Mouse (Mus musculus) heart, embryonic 11.5 days (tissue): Measurements from ENCODE around the gene Dip2b. TPM values are rescaled to one million over a fixed set of nuclear protein-coding genes. Genes with fewer than 3 reads are reported as not detected.

Experiments used
- ATAC-seq: fragments of 200-750 bp; cut with Nextera tagmentation; replicated peaks from 2 replicates; pipeline ENCODE4 v1.8.0; 2017; ENCODE audit warnings: moderate library complexity; ENCODE audit not compliant: insufficient number of reproducible peaks, low FRiP score, low TSS enrichment
- H3K27ac ChIP-seq: fragments of 300-500 bp; sonication (generic); 2 replicates; pipeline ENCODE4 v1.5.1; 2014; ENCODE audit warnings: mild to moderate bottlenecking, low read depth, low read length
- H3K27me3 ChIP-seq: fragments of 300-500 bp; sonication (generic); 2 replicates; pipeline ENCODE4 v1.6.1; 2014; ENCODE audit warnings: mild to moderate bottlenecking, low read length, mixed read lengths; ENCODE audit not compliant: control insufficient read depth, insufficient read depth
- H3K36me3 ChIP-seq: fragments of 300-500 bp; sonication (generic); 2 replicates; pipeline ENCODE4 v1.6.1; 2014; ENCODE audit warnings: mild to moderate bottlenecking, low read length, moderate library complexity, mixed read lengths; ENCODE audit not compliant: control insufficient read depth, insufficient read depth
- H3K4me1 ChIP-seq: fragments of 300-500 bp; sonication (generic); 2 replicates; pipeline ENCODE4 v1.6.1; 2014; ENCODE audit warnings: low read length; ENCODE audit not compliant: control insufficient read depth, insufficient read depth
- H3K4me2 ChIP-seq: fragments of 300-500 bp; sonication (generic); 2 replicates; pipeline ENCODE4 v1.6.1; 2014; ENCODE audit warnings: mild to moderate bottlenecking, moderate library complexity
- H3K4me3 ChIP-seq: fragments of 300-500 bp; sonication (generic); 2 replicates; pipeline ENCODE4 v1.5.1; 2014; ENCODE audit warnings: low read depth, low read length
- H3K9ac ChIP-seq: fragments of 300-500 bp; sonication (generic); 2 replicates; pipeline ENCODE4 v1.6.1; 2014; ENCODE audit warnings: mild to moderate bottlenecking, low read depth, low read length, moderate library complexity
- H3K9me3 ChIP-seq: fragments of 300-500 bp; sonication (generic); replicated peaks from 2 replicates; pipeline ENCODE4 v1.6.1; 2016; ENCODE audit warnings: low read length; ENCODE audit not compliant: control insufficient read depth
- WGBS: fragments of 180-500 bp; shearing (Covaris S2); extraction: QIAGEN DNeasy Blood & Tissue Kit; methylation state at CpG from one replicate; pipeline ENCODE4 v1.1.7; 2014; ENCODE audit not compliant: insufficient replicate concordance; 5-methylcytosine and 5-hydroxymethylcytosine counted together
- polyA plus RNA-seq: library from polyadenylated mRNA; unstranded; fragments of >200 nt; fragmentation: Nextera tagmentation; extraction: Ambion mirVana; gene quantifications from 2 replicates; pipeline ENCODE4 v1.2.1, GENCODE M21; 2014

Gene Dip2b
- polyA plus RNA-seq, 1 experiment from 2014 or later, result 16.6 TPM

GRCm38 (mm10) chr15:100140428-100140827 lies 102.0 kb downstream of the Dip2b start:
- no peak for ATAC-seq
- no peaks in the 10 kb centered on the region for H3K9me3 ChIP-seq
- 77% methylated on average over 4 of the region's 4 CpGs for WGBS

DNA sequence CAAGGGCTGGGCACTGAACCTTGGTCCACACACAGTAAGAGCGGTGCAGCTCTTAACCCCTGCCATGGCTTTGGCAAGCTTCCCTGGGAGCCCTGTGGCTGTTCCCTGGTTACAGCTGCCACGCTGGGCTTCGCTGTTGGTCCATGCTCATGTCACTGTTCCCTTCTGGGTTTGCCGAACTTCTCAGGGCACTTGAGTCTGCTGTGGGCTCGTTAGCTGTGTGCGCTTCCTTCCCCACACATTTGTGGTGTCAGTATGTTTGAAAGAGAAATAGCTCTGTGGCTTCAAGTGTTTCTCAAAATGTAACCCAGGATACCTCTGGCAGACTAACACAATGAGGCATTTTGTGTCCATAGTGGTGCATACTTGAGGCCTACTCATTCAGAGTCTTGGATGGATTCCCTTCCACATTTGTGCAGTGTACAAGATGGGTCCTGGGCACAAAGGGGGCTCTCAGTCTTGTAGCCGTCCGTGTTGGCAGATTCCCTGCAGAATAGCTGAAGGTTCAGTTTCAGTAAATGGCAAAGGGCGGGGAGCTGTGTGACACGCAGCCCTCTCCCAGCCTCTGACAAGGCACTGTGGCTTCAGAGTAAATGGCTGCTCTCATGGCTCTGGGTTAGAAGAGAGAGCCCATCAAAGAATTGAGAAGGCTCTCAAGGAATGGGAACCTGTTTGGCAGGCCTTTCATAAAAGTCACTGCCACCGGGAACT lies 104.8 kb downstream of the Dip2b start:
- ATAC-seq, result no peak
- no peak overlapping the region for H3K4me2 ChIP-seq
- H3K4me1 ChIP-seq, result peaks cover 9% of the 10 kb centered on the region
- H3K9ac ChIP-seq, result no peak overlapping the region
- WGBS, result 87% methylated on average over 11 of the region's 11 CpGs
- no peaks in the 10 kb centered on the region for H3K9me3 ChIP-seq
- H3K27ac ChIP-seq, result no peak overlapping the region
- no peaks in the 10 kb centered on the region for H3K27me3 ChIP-seq
- peaks cover 2% of the 10 kb centered on the region; the same call in 1 of the 2 replicates for H3K36me3 ChIP-seq
- no peak overlapping the region for H3K4me3 ChIP-seq

More at GRCm38 (mm10) chr15:100140428-100140827, 102.0 kb downstream of the Dip2b start:
- no peak overlapping the region for H3K27ac ChIP-seq
- no peak overlapping the region for H3K4me3 ChIP-seq
- peaks cover 2% of the 10 kb centered on the region; the same call in 1 of the 2 replicates for H3K36me3 ChIP-seq
- peaks cover 2% of the 10 kb centered on the region for H3K4me1 ChIP-seq
- H3K9ac ChIP-seq, result no peak overlapping the region
- H3K27me3 ChIP-seq, result no peaks in the 10 kb centered on the region
- no peak overlapping the region for H3K4me2 ChIP-seq

- Histone ChIP-seq H3K27me3 (no peaks in the 10 kb centered on the region), H3K4me2 (no peak overlapping the region), H3K4me1 (peaks cover 9% of the 10 kb centered on the region), H3K9me3 (no peaks in the 10 kb centered on the region), H3K27ac (peak overlapping the region; percentile 1; the same call in 1 of the 2 replicates), H3K9ac (no peak overlapping the region), H3K4me3 (no peak overlapping the region), H3K36me3 (peaks cover 2% of the 10 kb centered on the region; the same call in 1 of the 2 replicates)
- ATAC-seq, result no peak
- WGBS, result 72% methylated on average over 15 of the region's 15 CpGs
These were observed 106.7 kb downstream of the Dip2b start for GRCm38 (mm10) chr15:100144854-100145824.

- peaks cover 2% of the 10 kb centered on the region; the same call in 1 of the 2 replicates for H3K36me3 ChIP-seq
- peak overlapping the region; percentile 1; the same call in 1 of the 2 replicates for H3K27ac ChIP-seq
- no peak overlapping the region for H3K9ac ChIP-seq
- no peak for ATAC-seq
- H3K27me3 ChIP-seq, result no peaks in the 10 kb centered on the region
- no peak overlapping the region for H3K4me2 ChIP-seq
- WGBS, result 46% methylated on average over 3 of the region's 3 CpGs
- H3K9me3 ChIP-seq, result no peaks in the 10 kb centered on the region
- peaks cover 11% of the 10 kb centered on the region for H3K4me1 ChIP-seq
- no peak overlapping the region for H3K4me3 ChIP-seq
These were observed 107.5 kb downstream of the Dip2b start for GRCm38 (mm10) chr15:100145917-100146316.

DNA sequence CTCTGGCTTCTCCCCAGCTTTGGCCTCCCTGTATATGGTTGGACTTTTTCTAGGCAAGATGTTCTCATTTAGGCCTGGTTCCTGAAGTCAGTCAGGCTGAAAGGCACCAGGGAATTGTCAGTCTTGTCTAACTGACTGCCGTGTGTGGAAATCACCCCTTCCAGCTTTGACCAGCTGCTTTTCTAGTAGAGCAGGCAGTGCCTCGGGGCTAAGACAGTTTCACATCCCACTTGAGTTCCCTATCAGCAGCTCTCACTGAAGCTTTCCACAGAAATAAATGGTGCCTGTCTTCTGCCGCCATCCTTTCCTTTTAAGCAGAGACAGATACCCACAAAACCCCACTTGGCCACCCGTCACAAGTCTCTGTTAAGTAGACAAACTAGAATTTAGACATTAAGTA lies 112.1 kb downstream of the Dip2b start:
- H3K27me3 ChIP-seq, result no peaks in the 10 kb centered on the region

DNA sequence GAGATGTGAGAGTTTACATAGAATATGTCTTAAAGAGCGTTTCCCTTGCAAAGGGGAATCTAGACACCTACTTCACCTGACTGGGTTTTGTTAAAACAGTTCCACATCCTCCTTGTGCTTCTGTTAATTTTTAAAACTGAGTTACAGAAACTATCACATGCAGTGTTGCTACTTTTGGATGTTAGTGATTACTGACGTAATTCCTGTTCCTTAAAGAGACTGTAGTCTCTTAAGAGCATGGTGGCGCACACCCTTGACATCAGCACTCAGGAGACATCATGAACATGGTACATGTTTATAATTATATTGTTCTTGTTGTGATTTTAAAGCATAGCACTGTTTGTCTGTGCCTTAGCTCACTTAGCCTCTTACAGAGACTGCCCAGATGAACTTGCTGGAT lies 113.9 kb downstream of the Dip2b start:
- Histone ChIP-seq H3K4me2 (no peak overlapping the region), H3K4me3 (no peak overlapping the region), H3K27ac (no peak overlapping the region), H3K9me3 (no peaks in the 10 kb centered on the region), H3K4me1 (peaks cover 3% of the 10 kb centered on the region; the same call in 1 of the 2 replicates), H3K27me3 (no peaks in the 10 kb centered on the region), H3K9ac (no peak overlapping the region), H3K36me3 (peaks cover 14% of the 10 kb centered on the region)
- no peak for ATAC-seq
- 88% methylated on average over 3 of the region's 3 CpGs for WGBS

More for the DNA sequence above, 112.1 kb downstream of the Dip2b start:
- Histone ChIP-seq H3K9me3 (no peaks in the 10 kb centered on the region), H3K4me3 (no peak overlapping the region), H3K9ac (no peak overlapping the region), H3K4me1 (peaks cover 7% of the 10 kb centered on the region), H3K4me2 (no peak overlapping the region), H3K36me3 (peaks cover 14% of the 10 kb centered on the region), H3K27ac (no peak overlapping the region)
- WGBS, result 49% methylated on average over 4 of the region's 4 CpGs
- no peak for ATAC-seq

GRCm38 (mm10) chr15:100153024-100153423 lies 114.6 kb downstream of the Dip2b start:
- Histone ChIP-seq H3K9me3 (no peaks in the 10 kb centered on the region), H3K27me3 (no peaks in the 10 kb centered on the region), H3K9ac (no peak overlapping the region), H3K4me3 (no peak overlapping the region), H3K27ac (no peak overlapping the region), H3K4me1 (peaks cover 3% of the 10 kb centered on the region; the same call in 1 of the 2 replicates), H3K4me2 (no peak overlapping the region), H3K36me3 (peaks cover 14% of the 10 kb centered on the region)
- WGBS, result 70% methylated on average over 3 of the region's 3 CpGs
- no peak for ATAC-seq

- no peak overlapping the region for H3K4me2 ChIP-seq
- no peaks in the 10 kb centered on the region for H3K9me3 ChIP-seq
- H3K36me3 ChIP-seq, result peaks cover 18% of the 10 kb centered on the region
- H3K9ac ChIP-seq, result no peak overlapping the region
- no peak overlapping the region for H3K4me3 ChIP-seq
- H3K4me1 ChIP-seq, result 0 out of 2 replicates have a peak, but pooled peaks cover 3% of the 10 kb centered on the region
- no peaks in the 10 kb centered on the region for H3K27me3 ChIP-seq
- ATAC-seq, result no peak
- no peak overlapping the region for H3K27ac ChIP-seq
- WGBS, result 64% methylated on average over 4 of the region's 4 CpGs
These were observed 117.7 kb downstream of the Dip2b start for GRCm38 (mm10) chr15:100156095-100156707.
